Mouse (Mus musculus) embryonic stem cell, embryonic (primary cell): ENCODE measurements at regions not wholly inside any gene's neighbourhood (a gene's known extent, or its start where the extent isn't known, plus 50 kb on each side); places are given as distances from the start of the nearest gene placed in this dataset.
"Not testable (repeated sequence)": the region's sequence is repeated elsewhere in the genome, so short reads cannot be mapped to it uniquely, and the experiment has no call there.

Experiments
- CTCF ChIA-PET, 4 experiments: fragments of 300-600 bp in 2 of 4; fragments of 350-600 bp in 2 of 4; sonication (Branson Sonifier 250); formaldehyde crosslinking; loops; one replicate each; lab custom pipeline; 2022; ENCODE audit warnings: inconsistent platforms in 2 of 4; lab: Charles Lee
- POLR2A ChIA-PET, 4 experiments: fragments of 300-600 bp in 2 of 4; fragments of 350-600 bp in 2 of 4; sonication (Branson Sonifier 250); formaldehyde crosslinking; loops; one replicate each; lab custom pipeline; 2022; ENCODE audit warnings: antibody characterized with exemption in 4 of 4, inconsistent platforms in 1 of 4; lab: Charles Lee

DNA sequence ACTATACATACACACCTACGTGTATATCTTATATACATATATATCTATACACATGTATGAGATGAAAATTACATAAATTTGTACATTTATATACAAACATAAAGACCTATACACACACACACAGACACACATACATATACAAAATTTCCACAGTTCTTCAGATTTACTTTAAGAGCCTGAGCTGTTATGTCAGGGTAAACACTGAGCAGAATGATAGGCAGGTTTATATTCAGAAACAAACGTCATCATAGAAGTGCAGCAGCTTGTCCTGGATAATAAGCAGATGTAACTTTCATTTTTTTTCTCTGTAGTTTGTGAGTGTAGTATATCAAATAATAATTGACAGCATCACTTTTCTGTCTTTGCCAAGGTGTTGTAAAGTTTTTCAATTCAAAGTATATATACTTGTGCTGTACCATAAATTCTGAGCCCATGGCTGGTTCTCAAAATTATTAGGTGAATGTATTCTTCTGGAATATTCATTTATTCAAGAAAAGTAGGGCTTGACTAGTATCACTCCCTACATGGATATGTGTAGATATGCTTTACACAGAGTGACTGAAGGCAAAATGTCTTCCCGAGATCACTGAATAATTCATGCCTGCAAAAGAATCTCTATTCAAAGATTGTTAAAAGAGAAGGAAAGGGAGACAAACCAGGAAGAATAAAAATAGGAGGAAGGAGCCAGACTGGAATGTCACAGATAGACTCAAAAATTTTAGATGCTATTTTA lies 583.8 kb upstream of the Brinp3 start:
- ChIA-PET POLR2A (no interaction called here), CTCF (no interaction called here)

- CTCF ChIA-PET, result no interaction called here
These were observed 558.8 kb upstream of the Brinp3 start for GRCm38 (mm10) chr1:145935798-145936197.

GRCm38 (mm10) chr1:145957762-145958161 lies 536.8 kb upstream of the Brinp3 start:
- POLR2A ChIA-PET, CTCF ChIA-PET: not testable (repeated sequence)

More at GRCm38 (mm10) chr1:145935798-145936197, 558.8 kb upstream of the Brinp3 start:
- POLR2A ChIA-PET, result interaction anchor here in 1 of 4 experiments (0.7 kb wide), 1 partner anchor 484 kb away, joined by 3 read pairs; no protein-coding TSS in a partner anchor

GRCm38 (mm10) chr1:145962303-145962702 lies 532.3 kb upstream of the Brinp3 start:
- ChIA-PET POLR2A (no interaction called here), CTCF (no interaction called here)

GRCm38 (mm10) chr1:145968026-145968425 lies 526.5 kb upstream of the Brinp3 start:
- CTCF ChIA-PET, result no interaction called here
- POLR2A ChIA-PET, result no interaction called here

DNA sequence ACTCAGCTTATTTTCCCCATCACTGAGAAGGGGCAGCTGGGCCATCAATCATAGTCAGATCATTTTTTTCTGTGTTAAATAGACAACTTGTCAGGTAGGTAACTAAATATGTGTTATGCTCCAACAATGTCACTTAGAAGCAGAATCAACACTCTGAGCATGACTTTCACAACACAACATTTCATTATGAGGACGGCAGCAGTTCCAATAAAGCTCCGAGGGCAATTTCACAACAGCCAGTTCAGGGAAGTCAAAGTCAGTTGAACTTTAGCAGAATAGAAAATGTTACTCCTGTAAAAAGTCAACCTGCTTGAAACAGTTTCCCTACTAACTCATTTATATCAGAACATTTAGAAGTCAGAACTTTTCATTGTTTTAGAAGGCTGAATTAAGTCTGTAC lies 522.1 kb upstream of the Brinp3 start:
- CTCF ChIA-PET, result no interaction called here
- POLR2A ChIA-PET, result no interaction called here

- ChIA-PET POLR2A (no interaction called here), CTCF (no interaction called here)
These were observed 492.6 kb upstream of the Brinp3 start for GRCm38 (mm10) chr1:146002010-146002409.

DNA sequence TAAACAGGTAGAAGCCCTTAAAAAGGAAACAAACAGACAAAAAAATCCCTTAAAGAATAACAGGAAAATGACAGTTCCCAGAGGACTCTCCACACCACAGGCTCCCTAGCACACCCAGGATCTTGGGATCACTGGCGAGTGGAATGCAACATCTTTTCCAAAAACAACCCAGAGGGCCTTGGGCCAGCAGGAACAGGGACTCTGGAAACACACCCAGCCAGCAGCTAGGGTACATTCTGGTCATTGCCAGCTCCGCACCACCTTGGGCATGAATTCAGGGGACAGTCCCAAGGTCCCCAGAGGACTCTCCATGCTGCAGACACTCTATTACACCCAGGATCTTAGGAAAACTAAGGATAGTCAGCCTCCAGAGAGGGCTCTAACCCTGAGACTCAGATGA lies 479.5 kb upstream of the Brinp3 start:
- ChIA-PET CTCF (no interaction called here), POLR2A (no interaction called here)

DNA sequence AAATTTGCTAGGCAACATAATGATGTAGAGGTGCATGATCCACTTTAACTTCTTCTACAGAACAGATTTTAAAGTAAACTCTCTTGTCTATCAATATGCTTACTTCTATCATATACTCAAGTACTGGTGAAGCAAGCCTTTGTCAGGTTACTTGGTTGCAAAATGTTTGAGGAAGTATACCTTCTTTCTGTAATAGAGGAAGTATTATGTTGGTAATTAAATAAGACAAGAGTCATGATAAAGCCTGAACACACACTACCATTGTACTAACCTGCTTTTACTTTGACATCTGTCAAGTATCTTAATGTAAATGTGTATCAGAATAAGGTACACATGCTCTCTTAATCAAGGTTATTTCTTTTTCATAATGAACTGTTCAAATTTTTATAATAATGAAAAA lies 467.9 kb upstream of the Brinp3 start:
- CTCF ChIA-PET, result no interaction called here

DNA sequence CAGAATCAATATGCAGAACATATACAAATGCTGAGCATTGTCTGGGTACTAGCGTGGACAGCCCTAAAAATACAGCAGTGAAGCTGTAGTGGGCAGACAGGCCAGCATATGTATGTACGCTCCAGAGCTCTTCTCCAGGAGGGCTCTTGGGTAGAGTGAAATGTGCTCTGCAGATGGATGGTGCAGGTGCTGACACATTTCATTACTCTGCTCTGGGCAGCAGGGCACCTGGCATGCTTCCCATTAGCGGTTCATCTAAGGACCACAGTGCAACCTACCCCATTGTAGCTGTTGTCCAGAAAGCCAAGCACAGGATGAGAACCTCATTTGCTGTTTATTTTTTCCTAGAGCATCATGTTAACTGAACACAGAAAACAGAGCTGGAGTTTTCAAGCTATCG lies 466.9 kb upstream of the Brinp3 start:
- CTCF ChIA-PET, result no interaction called here
- POLR2A ChIA-PET, result no interaction called here

More for the DNA sequence above, 467.9 kb upstream of the Brinp3 start:
- POLR2A ChIA-PET, result no interaction called here

GRCm38 (mm10) chr1:146032396-146032795 lies 462.2 kb upstream of the Brinp3 start:
- POLR2A ChIA-PET, CTCF ChIA-PET: not testable (repeated sequence)

- POLR2A ChIA-PET, CTCF ChIA-PET: not testable (repeated sequence)
These were observed 461.6 kb upstream of the Brinp3 start for GRCm38 (mm10) chr1:146032926-146033325.

GRCm38 (mm10) chr1:146052504-146052903 lies 442.1 kb upstream of the Brinp3 start:
- ChIA-PET POLR2A (no interaction called here), CTCF (no interaction called here)
